Mouse (Mus musculus) hindbrain, embryonic 12.5 days (tissue): ENCODE data around the gene Gm4952. TPM values are rescaled to one million over a fixed set of nuclear protein-coding genes. Genes with fewer than 3 reads are reported as not detected.

Source experiments
- polyA plus RNA-seq: library from polyadenylated mRNA; unstranded; fragments of >200 nt; fragmentation: Nextera tagmentation; extraction: Ambion mirVana; gene quantifications from 2 replicates; pipeline ENCODE4 v1.2.1, GENCODE M21; 2016

Gene Gm4952
- polyA plus RNA-seq, 1 experiment from 2014 or later: not detected

Other genes with a start within 250 kb of the Gm4952 start
- gene Olfr1440, start 212.7 kb upstream of the Gm4952 start, polyA plus RNA-seq: not detected in 2 replicates
- gene Olfr1441, start 182.5 kb upstream of the Gm4952 start, polyA plus RNA-seq: not detected in 2 replicates
- not detected in 2 replicates for gene Pfpl, start 172.1 kb upstream of the Gm4952 start, polyA plus RNA-seq
- gene Mpeg1, start 139.2 kb upstream of the Gm4952 start, polyA plus RNA-seq: 0.70 and 0.75 TPM in 2 replicates
- gene Dtx4, start 98.5 kb upstream of the Gm4952 start, polyA plus RNA-seq: 56.7 and 58.6 TPM in 2 replicates
- gene Fam111a, start 54.2 kb upstream of the Gm4952 start, polyA plus RNA-seq: 15.6 and 17.2 TPM in 2 replicates
- not detected in 2 replicates for gene Glyat, start 33.3 kb downstream of the Gm4952 start, polyA plus RNA-seq
- gene Olfr1442, start 70.5 kb downstream of the Gm4952 start, polyA plus RNA-seq: not detected in 2 replicates
- not detected in 2 replicates for gene Olfr1443, start 78.1 kb downstream of the Gm4952 start, polyA plus RNA-seq
- not detected in 2 replicates for gene Keg1, start 95.8 kb downstream of the Gm4952 start, polyA plus RNA-seq
- gene Cntf, start 165.7 kb downstream of the Gm4952 start, polyA plus RNA-seq: 1.5 and 1.6 TPM in 2 replicates
- gene Zfp91, start 196.2 kb downstream of the Gm4952 start, polyA plus RNA-seq: 20.8 and 20.9 TPM in 2 replicates
- gene Lpxn, start 196.2 kb downstream of the Gm4952 start, polyA plus RNA-seq: 0.53 and 0.66 TPM in 2 replicates
- not detected in 2 replicates for gene Gm5244, start 246.7 kb downstream of the Gm4952 start, polyA plus RNA-seq